Mouse (Mus musculus) retina, postnatal 1 day (tissue): ENCODE measurements around the gene Gm853.
A peak's percentile ranks its signal among the peaks of the same experiment; 100 is the strongest.
"Not testable (repeated sequence)": the region's sequence is repeated elsewhere in the genome, so short reads cannot be mapped to it uniquely, and the experiment has no call there.

Experiments
- DNase-seq: peaks from one replicate; pipeline ENCODE4 v3.0.0-alpha.2; 2012

Gene Gm853

DNA sequence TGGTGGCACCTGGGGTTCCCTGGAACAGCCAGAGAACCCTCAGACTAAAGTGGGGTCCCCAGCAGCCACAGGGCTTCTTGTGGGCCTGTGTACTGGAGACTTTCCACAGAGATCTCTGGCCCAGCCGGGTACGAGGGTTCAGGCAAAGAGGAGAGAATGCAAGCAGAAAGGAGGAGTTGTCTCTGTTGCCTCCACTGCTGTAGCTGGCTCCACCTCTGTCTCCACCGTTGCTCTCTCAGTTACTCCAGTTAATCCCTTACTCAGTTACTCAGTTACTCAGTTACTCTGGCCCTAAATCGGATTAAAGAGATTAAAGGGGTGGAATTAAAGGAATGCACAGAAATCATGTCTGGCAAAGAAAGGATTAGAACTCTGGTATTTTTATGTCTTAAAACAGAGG lies at the start of gene Gm853:
Gene Gm853, minus strand, starts transcription at position 223 of the 400 bp plus-strand sequence.
- peak; percentile 33 for DNase-seq

DNA sequence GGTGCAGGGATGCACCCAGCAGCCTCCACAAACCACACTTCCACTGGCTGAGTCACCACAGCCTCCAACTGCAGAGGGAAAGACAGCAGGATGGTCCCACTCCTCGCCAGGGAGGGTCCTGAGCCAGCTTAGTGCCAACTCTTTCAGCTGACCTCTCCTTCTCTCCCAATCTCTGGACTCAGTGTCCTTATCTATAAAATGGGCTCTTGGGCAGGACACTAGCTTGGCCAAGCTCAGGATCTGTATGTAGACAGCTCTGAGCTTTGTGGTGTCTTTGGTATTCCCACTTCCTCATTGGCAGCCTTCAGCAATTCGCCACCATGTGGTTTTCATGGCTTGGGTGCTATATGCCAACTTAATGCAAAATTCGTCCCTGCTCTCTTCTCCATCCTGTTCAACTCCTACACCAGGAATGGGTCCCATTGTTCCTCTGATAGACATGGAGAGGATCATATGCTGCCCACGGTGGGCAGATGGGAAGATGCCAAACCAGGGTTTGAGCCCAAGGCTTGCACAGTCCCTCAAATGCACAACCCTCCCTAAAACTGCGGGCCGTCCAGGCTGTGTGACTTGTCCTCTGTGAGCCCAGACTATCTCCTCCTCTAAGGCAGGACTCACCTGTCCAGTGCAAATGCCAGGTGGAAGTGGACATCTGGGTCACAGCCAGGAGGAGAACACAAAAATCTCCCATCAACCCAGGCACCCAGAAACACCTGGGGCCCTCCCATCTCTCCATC lies 48.6 kb upstream of the Gm853 start:
- no peak for DNase-seq

DNA sequence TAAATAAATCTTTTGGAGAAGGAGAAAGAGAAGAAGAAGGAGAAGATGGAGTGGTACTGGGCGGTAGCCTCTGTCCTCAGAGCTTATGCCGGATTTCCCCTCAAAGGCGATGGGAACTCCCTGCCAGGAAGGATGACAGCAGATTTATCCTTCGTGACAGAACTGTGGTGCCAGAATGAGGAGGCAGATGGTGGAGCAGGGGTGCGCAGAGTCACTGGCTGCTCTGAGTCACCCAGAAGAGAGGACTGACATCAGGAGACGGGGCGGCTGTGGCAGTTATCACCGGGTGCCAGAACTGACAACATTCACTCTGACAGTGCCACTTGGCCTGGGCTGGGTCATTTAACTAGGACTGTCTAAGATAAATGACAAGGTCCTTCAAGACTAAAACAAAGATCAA lies 47.9 kb upstream of the Gm853 start:
- no peak for DNase-seq

DNA sequence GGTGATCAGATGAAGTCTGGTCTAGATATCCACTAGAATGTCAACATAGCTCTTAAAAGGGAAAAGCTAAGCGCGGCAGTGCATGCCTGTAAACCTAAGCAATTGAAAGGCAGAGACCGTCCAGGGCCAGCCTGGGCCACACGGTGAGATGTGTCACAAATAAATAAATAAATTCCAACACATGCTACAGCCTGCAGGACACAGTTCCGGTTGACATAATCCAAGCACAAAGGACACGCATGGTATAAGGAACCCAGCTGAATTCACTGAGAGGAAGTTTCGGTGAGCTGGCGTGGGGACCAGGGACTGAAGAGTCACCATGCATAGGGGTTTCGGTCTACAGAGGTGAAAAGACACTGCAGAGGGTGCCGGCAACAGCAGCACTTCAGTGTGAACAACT lies 46.5 kb upstream of the Gm853 start:
- no peak for DNase-seq

DNA sequence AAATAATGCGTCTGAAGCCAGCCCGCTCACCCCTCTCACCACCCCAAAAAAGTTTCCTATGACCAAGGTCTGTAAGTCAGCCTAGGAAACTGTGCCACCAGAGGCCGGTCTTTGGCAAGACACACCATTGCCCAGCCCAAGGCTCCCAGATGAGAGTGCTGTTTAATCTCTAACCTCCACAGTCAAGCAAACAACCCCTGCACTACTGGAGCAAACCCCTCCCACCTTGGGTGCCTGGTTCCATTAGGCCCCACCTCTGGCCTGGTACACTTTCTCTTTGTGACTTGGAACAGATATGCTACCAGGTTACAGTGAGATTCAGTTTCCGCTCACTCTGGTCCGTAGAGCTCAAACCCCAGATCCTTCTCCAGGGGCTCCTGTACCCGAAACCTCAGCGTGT lies 44.9 kb upstream of the Gm853 start:
- DNase-seq = no peak

DNA sequence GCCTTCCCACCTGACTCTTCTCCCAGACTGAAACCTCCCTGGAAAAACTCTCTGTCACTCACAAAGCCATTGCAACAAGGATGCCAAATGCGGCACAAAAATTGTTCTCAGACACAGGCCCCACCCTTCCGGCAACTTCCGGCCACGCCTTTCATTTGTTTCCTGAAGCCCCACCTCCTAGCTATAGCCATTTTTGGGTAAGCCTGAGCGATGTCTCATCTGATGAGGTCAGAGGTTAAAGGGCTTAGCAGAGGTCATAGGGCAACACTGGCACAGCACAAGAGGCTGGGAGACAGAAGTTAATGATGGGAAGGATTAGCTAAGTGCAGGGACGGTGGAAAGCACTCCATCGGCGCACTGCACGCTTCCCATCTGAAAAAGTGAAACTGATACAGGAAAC lies 44.4 kb upstream of the Gm853 start:
- DNase-seq = peak; percentile 39

DNA sequence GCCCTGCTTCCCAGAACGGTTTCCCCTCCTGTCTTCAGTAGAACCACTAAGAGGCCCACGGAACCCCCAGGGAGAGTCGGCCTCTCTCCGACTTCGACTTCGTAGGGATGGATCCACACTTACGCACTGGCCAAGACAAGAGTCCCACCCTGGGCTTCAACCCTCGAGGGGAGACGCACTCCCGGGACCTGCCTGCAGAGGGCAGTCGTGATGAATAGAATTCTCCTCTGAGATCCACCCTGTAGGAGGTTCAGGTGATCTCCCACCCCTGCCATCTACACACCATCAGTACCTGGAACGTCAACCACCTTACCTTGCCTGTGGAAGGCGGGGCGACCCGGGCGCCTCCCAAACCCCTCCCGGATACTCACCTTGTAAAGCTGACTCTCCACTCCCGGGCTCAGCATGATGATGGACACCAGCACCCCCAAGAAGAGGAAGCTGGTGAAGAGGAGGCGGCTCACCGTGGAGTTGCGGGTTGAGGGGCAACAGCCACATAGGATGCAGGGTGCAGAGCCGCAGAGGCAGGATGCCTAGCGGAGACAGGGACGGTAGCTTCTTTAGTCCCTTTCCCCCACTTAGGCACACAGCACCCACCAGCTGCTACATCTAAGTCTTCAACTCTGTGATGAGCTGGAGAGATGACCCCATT lies 42.6 kb upstream of the Gm853 start:
- peak; percentile 78 for DNase-seq

DNA sequence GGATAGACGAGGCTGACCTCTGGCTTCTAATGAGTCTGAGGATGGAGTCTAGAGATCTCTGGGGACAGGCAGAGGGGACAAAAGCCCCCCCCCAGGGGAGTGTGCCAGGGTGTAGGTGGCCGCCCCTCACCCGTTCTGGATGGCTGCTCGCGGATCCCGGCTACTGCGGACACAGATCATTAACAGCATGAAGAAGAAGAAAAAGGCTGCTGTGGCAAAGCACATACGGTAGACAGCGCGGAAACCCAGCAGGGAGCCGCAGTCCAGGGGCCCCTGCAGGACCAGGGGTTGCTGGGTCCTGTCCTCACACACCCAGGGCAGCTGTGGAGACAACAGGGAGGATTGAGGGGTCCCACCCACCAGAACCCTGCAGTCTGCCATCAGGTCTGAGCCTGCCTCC lies 41.9 kb upstream of the Gm853 start:
- DNase-seq = no peak

DNA sequence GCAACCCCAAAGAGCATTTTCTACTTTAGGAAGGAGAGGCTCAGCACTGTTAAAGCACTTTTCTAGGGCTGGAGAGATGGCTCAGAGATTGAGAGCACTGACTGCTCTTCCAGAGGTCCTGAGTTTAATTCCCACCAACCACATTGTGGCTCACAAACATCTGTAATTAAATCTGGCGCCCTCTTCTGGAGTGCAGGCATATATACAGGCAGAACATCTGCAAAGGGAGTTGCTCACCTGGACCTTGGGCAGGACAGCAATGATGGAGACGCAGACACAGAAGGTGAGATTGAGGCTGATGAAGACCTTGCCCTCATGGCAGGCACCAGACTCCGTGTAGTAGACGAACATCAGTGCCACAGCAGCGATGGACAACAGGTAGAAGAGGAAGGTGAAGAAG lies 38.2 kb upstream of the Gm853 start:
- no peak for DNase-seq

DNA sequence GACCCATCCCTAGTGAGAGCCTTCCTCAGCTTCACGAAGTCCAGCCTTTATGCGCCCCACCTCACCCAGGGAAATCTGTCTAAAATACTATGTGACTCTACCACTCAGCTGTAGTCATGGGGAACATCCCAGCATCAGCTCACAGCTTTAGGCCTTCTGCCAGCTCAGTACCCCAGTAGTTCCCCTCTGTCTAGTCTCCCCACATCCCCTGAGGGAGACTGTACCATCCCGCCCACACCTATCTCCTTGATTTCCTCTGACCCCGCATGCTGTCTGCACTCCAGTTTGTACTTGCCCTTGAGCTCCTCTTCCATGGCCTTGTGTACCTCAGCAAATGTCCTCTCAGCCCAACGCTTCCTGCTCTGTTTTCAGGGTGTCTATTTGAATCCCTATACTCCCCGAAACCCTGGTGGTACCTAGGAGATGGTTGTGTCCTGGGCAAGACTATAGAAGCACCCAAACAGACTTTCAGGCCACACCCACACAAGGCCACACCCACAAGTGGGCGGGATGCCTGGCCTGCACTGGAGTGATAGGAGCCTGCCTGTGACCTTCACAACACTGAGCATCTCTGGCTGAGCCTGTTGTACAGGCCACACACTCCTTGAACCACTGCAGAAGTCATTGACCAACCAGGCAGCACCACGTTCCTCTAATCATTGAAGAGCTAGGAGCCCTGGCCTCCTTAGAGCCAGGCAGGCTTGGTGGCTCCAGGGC lies 30.4 kb upstream of the Gm853 start:
- no peak for DNase-seq

DNA sequence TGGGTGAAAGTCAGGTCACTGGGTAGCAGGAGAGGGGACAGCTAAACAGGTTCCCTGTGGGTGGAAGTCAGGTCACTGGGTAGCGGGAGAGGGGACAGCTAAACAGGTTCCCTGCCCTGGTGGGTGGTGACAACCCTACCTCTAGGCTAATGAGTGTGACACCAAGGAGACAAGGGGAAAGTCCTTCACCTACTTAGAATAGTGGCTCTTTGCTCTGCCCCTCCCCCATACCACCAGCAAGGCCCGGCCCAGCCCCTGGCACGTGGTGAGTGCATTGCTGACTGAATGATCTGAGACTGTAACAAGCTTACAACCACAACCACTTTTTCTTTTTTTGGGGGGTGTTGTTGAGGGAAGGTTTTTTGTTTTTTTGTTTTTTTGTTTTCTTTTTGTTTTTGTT lies 29.6 kb upstream of the Gm853 start:
- no peak for DNase-seq

DNA sequence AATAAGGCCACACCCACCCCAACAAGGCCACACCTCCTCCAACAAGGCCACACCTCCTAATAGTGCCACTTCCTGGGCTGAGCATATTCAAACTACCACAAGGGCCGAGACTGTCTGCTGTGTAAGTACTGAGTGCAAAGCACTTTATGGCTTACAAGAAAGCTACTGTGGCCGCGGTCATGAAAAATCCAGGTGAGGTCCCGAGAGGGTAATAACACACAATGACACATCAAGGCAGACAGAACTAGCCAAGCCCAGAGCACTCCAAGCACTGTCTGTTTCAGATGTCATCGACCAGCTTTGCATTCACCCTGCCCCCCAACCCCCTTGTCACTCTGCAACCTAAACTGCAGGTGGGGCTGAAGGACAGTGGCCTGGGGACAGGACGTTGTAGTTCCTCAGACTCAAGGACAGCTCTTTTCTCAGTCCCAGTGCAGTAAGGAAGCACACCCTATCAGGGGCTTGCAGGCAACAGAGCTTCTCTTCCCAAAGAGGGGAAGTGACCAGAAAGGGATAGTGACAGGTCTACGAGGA lies 29.0 kb upstream of the Gm853 start:
- no peak for DNase-seq

DNA sequence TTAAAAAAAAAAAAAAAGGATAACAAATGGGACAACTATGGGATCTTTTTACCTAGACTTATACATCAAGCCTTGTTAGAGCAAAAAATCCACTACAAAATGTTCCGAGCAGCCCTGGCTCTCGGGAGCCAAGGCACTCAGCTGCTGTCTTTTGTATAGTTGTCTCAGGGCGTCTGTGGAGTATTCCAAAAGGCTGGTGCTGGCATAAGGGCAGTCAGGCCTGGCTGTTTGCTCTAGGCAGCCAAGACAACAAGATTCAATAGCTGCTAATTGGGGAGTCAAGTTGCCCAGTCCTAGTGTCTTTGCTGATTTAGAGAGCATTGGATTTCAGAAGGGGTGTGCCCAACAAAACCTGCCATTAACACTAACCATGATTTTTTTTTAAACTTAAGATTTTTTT lies 26.4 kb upstream of the Gm853 start:
- DNase-seq = no peak

DNA sequence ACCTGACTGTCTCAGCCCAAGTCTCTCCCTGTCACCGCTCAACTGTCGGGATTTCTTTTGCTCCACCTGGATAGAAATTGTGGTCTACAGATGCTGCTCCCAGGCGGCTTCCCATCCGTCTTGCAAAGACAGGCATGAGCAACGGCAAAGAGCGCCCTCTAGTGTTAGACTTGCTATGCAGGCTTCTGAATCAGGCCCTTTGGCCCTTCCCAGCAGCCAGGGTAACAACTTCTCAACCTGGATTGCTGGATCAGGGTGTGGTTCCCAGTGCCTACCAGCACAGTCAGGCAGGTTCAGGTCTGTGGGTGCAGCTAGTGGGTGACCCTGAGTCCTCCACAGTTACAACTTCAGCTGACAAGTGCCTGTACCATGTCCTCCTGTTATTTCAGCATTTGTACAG lies 23.9 kb upstream of the Gm853 start:
- DNase-seq = peak; percentile 85

DNA sequence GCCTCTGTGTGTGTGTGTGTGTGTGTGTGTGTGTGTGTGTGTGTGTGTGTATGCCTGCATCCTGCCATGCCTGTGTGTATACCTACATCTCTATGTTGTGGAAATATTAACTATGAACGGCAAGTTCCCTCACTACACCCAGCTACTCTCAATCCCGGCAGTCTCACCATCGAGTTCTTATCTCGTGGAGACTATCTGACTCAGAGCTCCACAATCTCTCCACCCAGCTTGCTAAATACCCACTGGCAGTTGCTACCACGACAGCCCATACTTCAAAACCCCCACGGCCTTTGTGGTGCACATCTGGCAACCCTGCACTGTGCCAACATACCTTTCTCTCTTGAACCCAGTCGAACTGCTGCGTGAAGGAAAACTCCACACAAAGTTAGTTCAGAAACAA lies 22.5 kb upstream of the Gm853 start:
- no peak for DNase-seq

DNA sequence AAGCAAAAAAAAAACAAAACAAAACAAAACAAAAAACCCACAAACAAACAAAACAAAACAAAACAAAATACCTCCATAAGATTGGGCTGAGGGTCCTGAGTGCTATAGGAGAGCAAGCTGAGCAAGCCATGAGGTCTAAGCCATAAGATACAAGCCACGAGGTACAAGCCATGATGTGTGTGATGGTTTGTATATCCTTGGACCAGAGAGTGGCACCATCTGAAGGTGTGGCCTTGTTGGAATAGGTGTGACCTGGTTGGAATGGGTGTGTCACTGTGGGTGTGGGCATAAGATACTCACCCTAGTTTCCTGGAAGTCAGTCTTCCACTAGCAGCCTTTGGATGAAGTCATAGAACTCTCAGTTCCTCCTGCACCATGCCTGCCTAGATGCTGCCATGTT lies 21.4 kb upstream of the Gm853 start:
- not testable (repeated sequence) for DNase-seq

DNA sequence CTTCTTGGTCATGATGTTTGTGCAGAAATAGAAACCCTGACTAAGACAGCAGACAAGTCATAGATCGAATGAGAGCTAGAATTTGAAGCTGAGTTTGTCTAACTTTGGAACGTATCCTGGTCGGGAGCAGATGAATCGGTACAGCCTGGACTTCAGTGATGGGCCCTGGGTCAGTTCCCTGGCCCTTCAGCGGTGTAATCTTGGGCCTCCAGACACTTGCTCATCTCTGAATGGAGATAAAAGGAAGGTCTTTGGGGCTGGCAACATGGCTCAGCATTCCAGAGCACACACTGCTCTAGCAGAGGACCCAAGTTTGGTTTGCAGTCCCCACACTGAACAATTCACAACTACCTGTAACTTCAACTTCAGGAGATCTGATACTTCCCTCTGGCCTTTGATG lies 20.8 kb upstream of the Gm853 start:
- no peak for DNase-seq

DNA sequence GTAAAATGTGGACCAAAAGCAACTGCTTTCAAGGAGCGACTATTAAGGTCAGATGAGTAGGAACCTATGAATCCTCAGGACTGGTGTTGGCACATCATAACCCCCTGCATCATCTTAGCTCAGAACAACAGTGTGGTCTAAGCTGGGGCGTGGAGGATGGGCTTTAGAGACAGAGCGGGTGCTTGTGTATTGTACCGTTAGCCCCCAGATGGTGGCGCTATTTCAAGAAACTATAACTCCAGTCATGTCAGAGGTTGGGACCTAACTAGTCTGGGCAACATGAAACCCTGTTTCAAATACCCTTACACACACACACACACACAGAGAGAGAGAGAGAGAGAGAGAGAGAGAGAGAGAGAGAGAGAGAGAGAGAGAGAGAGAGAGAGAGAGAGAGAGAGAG lies 18.5 kb upstream of the Gm853 start:
- DNase-seq = peak; percentile 50

DNA sequence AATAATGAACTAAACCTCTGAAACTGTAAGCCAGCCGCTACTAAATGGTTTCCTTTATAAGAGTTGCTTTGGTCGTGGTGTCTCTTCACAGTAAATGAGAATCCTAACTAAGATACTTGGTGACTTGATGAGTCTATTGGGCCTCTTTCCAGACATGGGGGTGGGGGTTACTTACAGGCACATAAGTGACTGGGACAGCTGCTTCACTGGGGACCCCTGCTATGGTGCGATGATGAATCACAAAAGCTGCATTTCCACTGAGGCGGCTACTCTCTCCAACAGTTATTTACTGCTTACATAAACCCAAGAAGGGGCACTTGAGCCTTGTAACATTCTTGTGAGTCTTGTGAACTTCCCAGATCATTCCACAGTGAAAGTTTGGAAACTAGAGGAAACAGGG lies 15.4 kb upstream of the Gm853 start:
- DNase-seq = no peak

DNA sequence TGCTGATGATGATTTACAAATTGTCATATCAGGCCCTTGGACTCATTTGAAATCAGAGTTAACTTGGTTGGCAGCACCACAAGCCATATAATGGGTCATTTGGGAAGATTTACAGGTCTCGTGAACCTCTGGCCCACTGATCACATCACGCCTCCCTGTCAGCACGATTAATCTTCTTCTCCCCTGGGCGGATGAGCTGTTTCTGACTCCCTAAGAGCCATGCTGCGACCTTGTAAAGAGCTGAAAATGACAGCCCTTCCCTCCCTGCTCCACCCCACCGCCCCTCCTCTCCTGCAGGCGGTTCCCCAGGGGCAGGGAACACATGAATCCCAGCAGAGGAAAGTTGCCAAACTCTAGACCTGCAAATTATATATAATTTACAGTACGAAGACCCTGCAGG lies 14.2 kb upstream of the Gm853 start:
- no peak for DNase-seq

DNA sequence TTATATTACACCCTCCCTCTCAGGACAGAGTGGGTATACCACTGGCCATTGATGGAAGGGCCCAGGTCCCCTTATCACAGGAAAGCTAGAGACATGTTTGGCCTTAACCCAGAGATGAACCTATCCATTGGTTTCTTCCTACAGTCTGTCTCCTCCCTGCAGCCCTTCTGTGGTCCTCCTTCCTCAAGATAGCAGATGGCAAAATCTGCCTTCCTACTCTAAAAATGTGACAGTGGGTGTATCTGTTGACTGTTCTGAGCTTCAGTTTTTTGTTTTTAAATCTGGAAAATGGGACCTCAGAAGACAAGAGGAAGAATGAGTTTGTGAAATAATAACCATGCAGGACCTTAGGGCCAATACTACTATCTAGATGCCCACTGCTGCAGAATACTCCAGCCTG lies 1.9 kb upstream of the Gm853 start:
- DNase-seq = no peak

DNA sequence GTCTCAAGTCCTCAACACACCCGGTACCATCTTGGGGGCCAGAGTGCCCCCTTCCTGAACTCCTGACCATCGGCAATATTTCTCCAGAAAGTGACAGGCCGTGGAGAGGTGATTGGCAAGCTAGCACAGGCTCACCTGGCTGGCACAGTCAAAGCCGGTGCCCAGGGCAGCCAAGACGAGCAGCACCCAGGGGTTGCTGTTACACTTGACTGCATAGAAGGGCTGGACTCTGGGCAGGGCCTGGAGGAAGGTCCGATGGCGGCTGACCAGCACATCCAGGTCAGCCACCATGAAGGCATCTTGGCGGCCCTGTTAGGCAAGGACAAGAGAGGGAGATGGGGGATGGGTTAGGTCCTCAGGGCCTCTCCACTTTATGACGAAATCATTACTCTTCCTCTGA lies 2.0 kb downstream of the Gm853 start:
- no peak for DNase-seq

DNA sequence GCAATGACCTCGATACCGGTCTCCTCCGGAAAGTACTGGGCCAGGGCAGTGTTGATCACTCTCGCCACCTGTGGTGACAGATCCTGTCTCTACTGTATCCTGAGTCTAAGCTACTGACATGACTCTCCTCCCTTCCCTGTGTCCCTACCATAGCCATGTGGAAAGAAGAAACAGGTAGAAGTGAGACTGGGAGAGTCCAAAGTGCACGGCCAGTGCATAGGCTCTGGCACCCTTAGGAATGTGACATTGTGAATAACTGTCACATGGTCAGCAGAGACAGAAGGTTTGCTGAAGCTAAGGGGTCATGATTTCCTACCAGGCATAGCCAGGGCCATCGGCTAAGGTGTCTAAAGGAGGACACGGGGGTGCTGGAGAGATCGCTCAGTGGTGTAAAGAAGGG lies 6.8 kb downstream of the Gm853 start:
- DNase-seq = no peak

DNA sequence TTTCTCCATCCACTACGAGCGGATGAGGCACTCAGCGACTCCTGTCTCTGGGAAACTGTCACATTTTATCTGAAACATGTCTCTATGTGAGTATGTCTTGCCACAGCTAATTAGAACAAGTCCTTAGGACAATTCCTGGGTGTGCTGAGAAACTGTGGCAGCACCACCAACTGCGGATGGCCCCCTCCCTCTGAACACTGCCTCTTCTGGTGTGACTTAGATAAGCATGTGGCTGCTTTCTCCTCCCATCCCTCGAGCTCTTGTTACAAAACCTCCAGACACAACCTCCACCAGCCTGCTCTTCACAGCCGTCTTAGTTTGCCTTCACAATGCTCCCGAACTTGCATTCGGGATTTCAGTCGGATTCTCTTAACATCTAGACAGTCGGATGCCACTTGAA lies 8.3 kb downstream of the Gm853 start:
- no peak for DNase-seq
